Mouse (Mus musculus) CH12.LX (cell line): ENCODE measurements around the gene Lama5. TPM values are rescaled to one million over a fixed set of nuclear protein-coding genes. Genes with fewer than 3 reads are reported as not detected.

Experiments
- DNase-seq: peaks from one replicate; pipeline ENCODE4 v3.0.0-alpha.2; 2013; ENCODE audit errors: extremely low read depth
- H3K27ac ChIP-seq: 2 replicates; pipeline ENCODE4 v1.5.1; 2012; ENCODE audit warnings: low read depth, mild to moderate bottlenecking, control low read depth, moderate library complexity; ENCODE audit not compliant: insufficient read depth
- H3K27me3 ChIP-seq: replicated peaks from 2 replicates; pipeline ENCODE3; 2012; ENCODE audit warnings: inconsistent platforms
- H3K36me3 ChIP-seq, 2 experiments: replicated peaks in 1 of 2; 2 replicates each; pipeline versions ENCODE3 to v1.6.1; 2012; ENCODE audit warnings: inconsistent platforms in 1 of 2, low read length in 1 of 2, mild to moderate bottlenecking in 1 of 2, mixed read lengths in 1 of 2, moderate library complexity in 1 of 2; ENCODE audit not compliant: control insufficient read depth in 1 of 2, insufficient read depth in 1 of 2
- H3K4me1 ChIP-seq, 2 experiments: 2 replicates each; pipeline ENCODE4 v1.6.1; 2012; ENCODE audit warnings: inconsistent platforms in 1 of 2, moderate library complexity in 1 of 2; ENCODE audit not compliant: insufficient read depth in 2 of 2, control insufficient read depth in 1 of 2
- H3K4me2 ChIP-seq: 2 replicates; pipeline ENCODE4 v1.6.1; 2012; ENCODE audit warnings: low read depth, mild to moderate bottlenecking, control low read depth; ENCODE audit not compliant: poor library complexity, insufficient read depth, severe bottlenecking
- H3K4me3 ChIP-seq, 3 experiments: fragments of 150-350 bp in 1 of 3; sonication (generic) in 1 of 3; replicated peaks in 1 of 3; 2 replicates each; pipeline versions ENCODE3 to v1.5.1; 2011 to 2012; ENCODE audit warnings: low read depth in 2 of 3, low read length in 2 of 3, mild to moderate bottlenecking in 2 of 3, moderate library complexity in 2 of 3, control low read depth in 1 of 3, improper control_type of control experiment in 1 of 3, inconsistent platforms in 1 of 3, mixed read lengths in 1 of 3; ENCODE audit not compliant: poor library complexity in 1 of 3
- H3K79me2 ChIP-seq: replicated peaks from 2 replicates; pipeline ENCODE4 v1.6.1; 2012; ENCODE audit warnings: mild to moderate bottlenecking, moderate library complexity; ENCODE audit not compliant: control insufficient read depth, poor library complexity, insufficient read depth, severe bottlenecking; ENCODE audit errors: extremely low read depth
- H3K9ac ChIP-seq: 2 replicates; pipeline ENCODE4 v1.6.1; 2012; ENCODE audit warnings: low read depth, mild to moderate bottlenecking, control low read depth, moderate library complexity; ENCODE audit not compliant: insufficient read depth
- H3K9me3 ChIP-seq: replicated peaks from 2 replicates; pipeline ENCODE3; 2012; ENCODE audit warnings: low read length, inconsistent platforms, mixed read lengths
- BHLHE40 ChIP-seq: IDR thresholded peaks from 2 replicates; pipeline ENCODE4 v1.6.1; 2011; ENCODE audit warnings: mild to moderate bottlenecking, low read depth, low read length, improper control_type of control experiment
- CTCF ChIP-seq, 2 experiments: IDR thresholded peaks in 1 of 2; conservative IDR thresholded peaks in 1 of 2; 2 replicates each; pipeline ENCODE4 v1.5.1; 2011 to 2012; ENCODE audit warnings: low read depth in 2 of 2, low read length in 2 of 2, improper control_type of control experiment in 1 of 2, inconsistent platforms in 1 of 2, mild to moderate bottlenecking in 1 of 2, moderate library complexity in 1 of 2
- HCFC1 ChIP-seq: IDR thresholded peaks from 2 replicates; pipeline ENCODE4 v1.6.1; 2012; ENCODE audit warnings: low read depth, mild to moderate bottlenecking, inconsistent platforms, low read length, improper control_type of control experiment
- JUND ChIP-seq: conservative IDR thresholded peaks from 2 replicates; pipeline ENCODE4 v1.6.1; 2011; ENCODE audit warnings: low read depth, low read length, improper control_type of control experiment
- MAFK ChIP-seq: IDR thresholded peaks from 2 replicates; pipeline ENCODE4 v1.6.1; 2011; ENCODE audit warnings: low read length, improper control_type of control experiment; ENCODE audit not compliant: insufficient replicate concordance
- MAZ ChIP-seq: IDR thresholded peaks from 2 replicates; pipeline ENCODE4 v1.6.1; 2012; ENCODE audit warnings: low read depth, mild to moderate bottlenecking, inconsistent platforms, low read length, improper control_type of control experiment, moderate library complexity
- MEF2A ChIP-seq: IDR thresholded peaks from 2 replicates; pipeline ENCODE4 v1.6.1; 2014; ENCODE audit warnings: low read depth, mild to moderate bottlenecking, inconsistent platforms, low read length, improper control_type of control experiment, borderline replicate concordance
- NELFE ChIP-seq: IDR thresholded peaks from 2 replicates; pipeline ENCODE4 v1.6.1; 2011; ENCODE audit warnings: low read depth, low read length, improper control_type of control experiment
- POLR2A ChIP-seq: IDR thresholded peaks from 2 replicates; pipeline ENCODE4 v1.6.1; 2011; ENCODE audit warnings: low read depth, mild to moderate bottlenecking, improper control_type of control experiment, low read length
- POLR2AphosphoS2 ChIP-seq: IDR thresholded peaks from 2 replicates; pipeline ENCODE4 v1.6.1; 2011; ENCODE audit warnings: low read depth, low read length, improper control_type of control experiment
- TCF12 ChIP-seq: IDR thresholded peaks from 2 replicates; pipeline ENCODE4 v1.6.1; 2014; ENCODE audit warnings: low read depth, mild to moderate bottlenecking, inconsistent platforms, low read length, improper control_type of control experiment
- USF1 ChIP-seq: IDR thresholded peaks from 2 replicates; pipeline ENCODE4 v1.6.1; 2014; ENCODE audit warnings: low read depth, mild to moderate bottlenecking, inconsistent platforms, low read length, improper control_type of control experiment
- ZMIZ1 ChIP-seq: IDR thresholded peaks from 2 replicates; pipeline ENCODE4 v1.6.1; 2012; ENCODE audit warnings: low read depth, mild to moderate bottlenecking, inconsistent platforms, low read length, improper control_type of control experiment
- dilution Hi-C: fragments of 300-500 bp; cut with MboI; formaldehyde crosslinking; loops from 2 replicates; pipeline ENCODE4 v1.14.3; 2020; ENCODE audit warnings: low sequenced_read_pairs; ENCODE audit not compliant: extremely low pct_unique_long_range_greater_than_20kb, extremely low pct_ligation_motif_present
- in situ Hi-C: fragments of 300-500 bp; cut with MboI; formaldehyde crosslinking; loops from 3 replicates; pipeline ENCODE4 v1.14.3; 2019; ENCODE audit warnings: low sequenced_read_pairs, low pct_ligation_motif_present, low pct_unique_long_range_greater_than_20kb, mixed read lengths
- polyA plus RNA-seq: library from polyadenylated mRNA; unstranded; fragments of >175 nt; gene quantifications from 2 replicates; pipeline ENCODE4 v1.2.1, GENCODE M21; 2012; ENCODE audit warnings: low read depth; ENCODE audit not compliant: insufficient read length
- total RNA-seq, 2 experiments: library from RNA; depleted of rRNA; stranded (reverse); fragments of 300-350 nt in 1 of 2; fragments of >200 nt in 1 of 2; gene quantifications; 2 replicates each; pipeline ENCODE4 v1.2.3; 2012 to 2014

Lama5 gene
- total and polyA plus RNA-seq, 3 experiments, result 0.20 to 0.85 (median 0.67) TPM

DNA sequence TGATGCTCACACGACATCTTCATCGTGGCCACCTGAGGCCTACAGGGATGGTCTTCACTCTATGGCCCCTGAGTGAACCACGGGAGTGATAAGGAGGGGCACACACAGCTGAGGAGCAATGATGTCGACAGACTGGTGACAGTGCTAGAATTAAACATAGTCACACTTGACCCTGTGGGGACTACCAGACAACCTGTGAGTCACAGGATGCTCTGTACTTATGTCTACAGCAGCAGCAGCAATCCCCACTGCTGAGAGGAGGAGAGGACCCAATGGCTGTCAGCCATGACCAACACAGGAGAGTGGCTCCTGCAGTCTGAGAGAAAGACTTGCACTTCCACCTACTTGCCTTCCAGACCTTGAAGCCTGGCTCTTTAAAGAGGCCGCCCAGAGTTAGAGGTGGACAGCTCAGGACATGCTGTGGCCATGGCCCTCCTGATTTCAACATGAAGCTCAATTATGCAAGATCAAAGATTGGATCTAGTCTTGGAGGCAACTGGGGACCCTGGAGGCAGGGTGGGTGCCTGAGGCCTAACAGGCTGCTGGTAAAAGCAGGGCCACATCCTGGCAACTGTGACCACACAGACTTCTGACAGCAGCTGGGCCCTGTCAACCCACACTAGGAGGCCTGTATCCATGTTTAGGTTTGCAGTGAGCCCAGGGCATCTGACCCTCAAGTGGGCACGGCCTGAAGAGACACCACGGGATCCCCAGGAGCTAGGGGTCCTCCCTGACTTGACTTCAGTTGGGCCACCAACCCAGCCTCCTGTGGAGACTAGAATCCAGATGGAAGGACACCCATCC, 7.6 kb upstream of the Lama5 start:
- DNase-seq, result no peak
- Histone ChIP-seq H3K27ac (no peak overlapping the region), H3K4me3 (no peak overlapping the region), H3K9me3 (no peaks in the 10 kb centered on the region), H3K9ac (no peak overlapping the region), H3K36me3 (no peaks in the 10 kb centered on the region), H3K4me2 (no peak overlapping the region), H3K4me1 (no peaks in the 10 kb centered on the region), H3K79me2 (no peaks in the 10 kb centered on the region), H3K27me3 (peaks cover 44% of the 10 kb centered on the region)
- in situ Hi-C loops, result no loop called here
- no peak for TF ChIP-seq JUND
- no peak for TF ChIP-seq ZMIZ1
- TF ChIP-seq TCF12, result no peak
- no peak for TF ChIP-seq NELFE
- dilution Hi-C loops, result no loop called here

DNA sequence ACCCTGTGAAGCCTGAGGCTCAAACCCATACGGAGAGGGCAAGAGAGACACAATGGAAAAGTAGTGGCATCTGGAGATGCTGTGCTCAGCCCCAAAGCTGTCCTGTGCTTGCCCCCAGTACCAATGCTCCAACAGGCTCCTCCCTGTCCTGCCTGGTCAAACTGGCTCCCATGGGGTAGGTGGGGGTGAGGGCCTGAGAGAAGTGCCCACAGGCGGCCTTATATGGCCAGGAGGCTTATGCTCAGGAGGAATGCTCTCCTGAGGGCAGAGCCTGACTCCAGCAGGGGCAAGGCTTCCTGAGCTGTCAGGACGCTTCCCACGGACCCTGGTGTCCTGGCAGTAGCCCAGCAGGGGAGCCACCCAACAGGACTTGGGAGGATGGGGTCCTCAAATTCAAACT, 4.8 kb upstream of the Lama5 start:
- dilution Hi-C loops, result no loop called here
- TF ChIP-seq POLR2AphosphoS2 (no peak), POLR2A (no peak), MEF2A (no peak), USF1 (no peak), HCFC1 (no peak), MAFK (no peak), BHLHE40 (no peak)
- Histone ChIP-seq H3K79me2 (no peaks in the 10 kb centered on the region), H3K9ac (no peak overlapping the region), H3K27ac (no peak overlapping the region), H3K4me1 (peaks cover under 1 to 7% of the 10 kb centered on the region in 2 experiments; a peak in 2 of 4 replicates), H3K9me3 (no peaks in the 10 kb centered on the region), H3K36me3 (no peaks in the 10 kb centered on the region), H3K27me3 (peaks cover 70% of the 10 kb centered on the region), H3K4me2 (no peak overlapping the region), H3K4me3 (no peak overlapping the region)
- in situ Hi-C loops, result no loop called here
- no peak for DNase-seq

DNA sequence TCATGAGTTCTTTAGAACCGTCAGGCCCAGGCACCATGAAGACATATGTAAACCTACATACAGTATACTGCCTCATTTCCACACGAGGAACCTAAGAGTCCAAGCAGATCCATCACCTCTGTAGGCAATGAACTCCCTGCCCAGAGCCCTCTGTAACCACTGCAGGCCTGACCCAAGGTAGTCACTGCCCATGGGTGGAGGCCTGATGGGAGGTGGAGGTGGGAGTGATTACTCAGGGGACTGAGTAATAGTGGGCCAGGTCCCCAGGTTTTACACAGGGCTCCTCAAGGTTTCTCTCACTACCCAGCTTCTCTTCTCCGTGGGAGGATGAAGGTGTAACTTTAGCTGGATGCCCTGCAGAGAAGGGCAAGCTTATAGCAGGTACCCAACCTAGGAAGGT, 3.5 kb upstream of the Lama5 start:
- dilution Hi-C loops (no loop called here), in situ Hi-C loops (loop anchor here (5.0 kb wide), 1 partner anchor 37 kb away; no protein-coding TSS in a partner anchor)
- peaks cover 77% of the 10 kb centered on the region for H3K27me3 ChIP-seq
- H3K9ac ChIP-seq, result no peak overlapping the region
- peaks cover 4 to 7% of the 10 kb centered on the region in 2 experiments; a peak in 2 of 4 replicates for H3K4me1 ChIP-seq
- no peak overlapping the region for H3K27ac ChIP-seq
- no peaks in the 10 kb centered on the region for H3K79me2 ChIP-seq
- H3K36me3 ChIP-seq, result no peaks in the 10 kb centered on the region
- H3K9me3 ChIP-seq, result no peaks in the 10 kb centered on the region
- H3K4me2 ChIP-seq, result no peak overlapping the region
- H3K4me3 ChIP-seq, result no peak overlapping the region
- TF ChIP-seq POLR2A (no peak), MAZ (no peak), CTCF (conservative IDR thresholded peaks at IDR 0.05 in 1 of 2, IDR thresholded peaks at IDR 0.05 in 1 of 2; ENCODE audit: low read depth in 2 of 2, low read length in 2 of 2) (no peak)
- no peak for DNase-seq
